27 mouse cellular contexts compared by ENCODE assay signal in genomic region chr4:124595929-124596328, GRCm38 (mm10). TPM values are rescaled to one million over a fixed set of nuclear protein-coding genes. Genes with fewer than 3 reads are reported as not detected.
"Had no signal": no experiment of that assay in that cellular context is flagged by ENCODE, and none has a peak within 500 bp of the region (broad histone marks: within the 10 kb centered on the region; RNA-seq: fewer than 3 reads in every experiment).

No protein-coding gene starts in this region.

- H3K4me1 ChIP-seq: lung, embryonic 15.5 days; megakaryocyte, embryonic 14.5 days had no signal

- ATAC-seq: liver, postnatal 0 days; lung, postnatal 0 days; midbrain, embryonic 13.5 days; midbrain, embryonic 15.5 days had no signal

- H3K9me3 ChIP-seq: liver, embryonic 15.5 days; lung, embryonic 15.5 days; megakaryocyte, embryonic 14.5 days; midbrain, embryonic 13.5 days; midbrain, embryonic 15.5 days; neural tube, embryonic 12.5 days had no signal

- H3K9ac ChIP-seq: liver, embryonic 15.5 days; liver, postnatal 0 days; lung, embryonic 15.5 days; midbrain, embryonic 13.5 days; midbrain, embryonic 15.5 days; neural tube, embryonic 12.5 days had no signal

- H3K27ac ChIP-seq: liver, embryonic 15.5 days; lung, embryonic 15.5 days; macrophage; midbrain, embryonic 13.5 days; midbrain, embryonic 15.5 days; neural tube, embryonic 12.5 days had no signal

- H3K4me2 ChIP-seq: lung, embryonic 15.5 days; midbrain, embryonic 11.5 days; midbrain, embryonic 13.5 days; midbrain, embryonic 15.5 days; neural tube, embryonic 12.5 days had no signal

- H3K4me3 ChIP-seq: liver, embryonic 15.5 days; lung, embryonic 15.5 days; megakaryocyte, embryonic 14.5 days; midbrain, embryonic 13.5 days; midbrain, embryonic 15.5 days; neural tube, embryonic 12.5 days had no signal

- H3K36me3 ChIP-seq: liver, embryonic 15.5 days; lung, embryonic 15.5 days; midbrain, embryonic 13.5 days; midbrain, embryonic 15.5 days; neural tube, embryonic 12.5 days had no signal

- H3K27me3 ChIP-seq: midbrain, embryonic 15.5 days had no signal

- DNase-seq: liver, postnatal 0 days; lung, adult 2 months; lung, postnatal 14 days; lung, postnatal 36 days; retina, postnatal 1 day; right cerebral cortex, postnatal 4 days; spleen, adult 18-20 months; thymus, adult 2 months; thymus, postnatal 25 days; thymus, postnatal 4 days had no signal

RNA-seq across cellular contexts. Expression of gene 3100002H09Rik, which starts 14.7 kb away (rescaled TPM):
- total RNA-seq: megakaryocyte progenitor cell, adult 5-6 weeks; midbrain, postnatal 0 days; monocyte, adult 5-6 weeks; neutrophil, adult 5-6 weeks had no signal
- polyA plus RNA-seq: liver, embryonic 15.5 days; liver, postnatal 0 days; lung, adult 2 months; lung, embryonic 15.5 days; lung, postnatal 0 days; small intestine, adult 2 months; stomach, embryonic 16.5 days; testis, adult 2 months; thymus, adult 2 months; urinary bladder, adult 2 months had no signal
